Mouse (Mus musculus) spleen, postnatal 36 days (tissue): ENCODE results near the gene Ripor3.
"Not testable (repeated sequence)": the region's sequence is repeated elsewhere in the genome, so short reads cannot be mapped to it uniquely, and the experiment has no call there.

Source experiments
- DNase-seq, 2 experiments: peaks; one replicate each; pipeline ENCODE4 v3.0.0; 2022; ENCODE audit warnings: low spot score in 2 of 2, mixed read lengths in 1 of 2

The Ripor3 gene

GRCm38 (mm10) chr2:168009936-168010668 is at the start of gene Ripor3:
Gene Ripor3 (minus strand): TSS chr2:168010618.
- DNase-seq = peak; percentile 56 to 66

DNA sequence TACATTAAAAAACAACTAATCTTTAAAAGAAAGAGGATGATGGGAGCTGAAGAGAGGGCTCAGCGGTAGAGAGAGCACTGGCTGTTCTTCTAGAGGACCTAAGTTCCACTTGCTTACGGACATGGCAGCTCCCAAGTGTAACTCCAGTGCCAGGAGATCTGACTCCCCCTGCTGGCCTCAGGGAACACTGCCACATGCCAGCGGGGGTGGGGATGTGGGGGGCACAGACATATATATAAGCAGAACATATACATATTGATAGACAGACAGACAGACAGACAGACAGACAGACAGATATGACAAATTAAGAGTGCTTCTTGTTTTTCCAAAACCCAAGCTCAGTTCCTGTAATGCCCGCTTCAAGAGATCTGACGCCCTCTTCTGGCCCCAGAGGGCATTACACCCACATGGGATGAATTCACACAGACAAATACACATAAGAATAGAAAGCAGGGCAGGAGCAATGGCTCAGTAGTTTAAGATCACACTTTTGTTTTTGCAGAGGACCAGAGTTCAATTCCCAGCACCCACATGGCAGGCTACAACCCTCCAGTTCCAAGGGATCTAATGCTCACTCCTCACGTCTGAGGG is 48.9 kb upstream of the Ripor3 start:
- DNase-seq = no peak

DNA sequence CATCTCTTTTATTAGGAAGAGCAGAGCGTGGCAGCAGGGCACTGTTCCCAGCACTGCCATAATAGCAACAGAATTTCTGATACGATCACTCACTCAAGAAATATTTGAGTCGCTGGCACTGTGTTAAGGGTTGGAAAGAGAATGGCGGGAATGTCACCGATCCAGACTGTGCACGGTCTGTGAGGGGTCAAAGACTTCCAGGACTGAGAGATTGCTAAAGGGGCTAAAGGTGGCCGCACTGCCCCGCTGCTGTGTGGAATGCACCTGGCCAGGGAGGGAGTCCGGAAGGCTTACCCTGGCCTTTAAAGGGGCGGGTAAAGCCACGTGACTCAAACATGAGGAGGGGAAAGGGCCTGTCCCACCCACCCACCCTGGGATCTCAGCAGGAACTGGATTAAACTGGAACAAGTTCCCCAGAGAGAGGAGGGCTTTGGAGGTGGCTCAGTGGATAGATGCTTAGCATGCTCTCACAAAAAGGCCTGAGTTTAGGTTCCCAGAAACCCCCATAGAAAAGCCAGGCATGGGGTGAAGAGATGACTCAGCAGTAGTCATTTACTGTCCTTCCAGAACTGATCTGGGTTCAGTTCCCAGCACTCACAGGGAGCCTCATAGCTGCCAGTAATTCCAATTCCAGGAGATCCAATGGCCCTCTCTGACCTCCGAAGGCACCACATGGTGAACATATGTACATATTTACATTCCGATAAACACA is 48.2 kb upstream of the Ripor3 start:
- DNase-seq = no peak

GRCm38 (mm10) chr2:168057876-168058275 is 47.5 kb upstream of the Ripor3 start:
- not testable (repeated sequence) for DNase-seq

- no peak for DNase-seq
These were observed 46.2 kb upstream of the Ripor3 start for GRCm38 (mm10) chr2:168056666-168056933.

DNA sequence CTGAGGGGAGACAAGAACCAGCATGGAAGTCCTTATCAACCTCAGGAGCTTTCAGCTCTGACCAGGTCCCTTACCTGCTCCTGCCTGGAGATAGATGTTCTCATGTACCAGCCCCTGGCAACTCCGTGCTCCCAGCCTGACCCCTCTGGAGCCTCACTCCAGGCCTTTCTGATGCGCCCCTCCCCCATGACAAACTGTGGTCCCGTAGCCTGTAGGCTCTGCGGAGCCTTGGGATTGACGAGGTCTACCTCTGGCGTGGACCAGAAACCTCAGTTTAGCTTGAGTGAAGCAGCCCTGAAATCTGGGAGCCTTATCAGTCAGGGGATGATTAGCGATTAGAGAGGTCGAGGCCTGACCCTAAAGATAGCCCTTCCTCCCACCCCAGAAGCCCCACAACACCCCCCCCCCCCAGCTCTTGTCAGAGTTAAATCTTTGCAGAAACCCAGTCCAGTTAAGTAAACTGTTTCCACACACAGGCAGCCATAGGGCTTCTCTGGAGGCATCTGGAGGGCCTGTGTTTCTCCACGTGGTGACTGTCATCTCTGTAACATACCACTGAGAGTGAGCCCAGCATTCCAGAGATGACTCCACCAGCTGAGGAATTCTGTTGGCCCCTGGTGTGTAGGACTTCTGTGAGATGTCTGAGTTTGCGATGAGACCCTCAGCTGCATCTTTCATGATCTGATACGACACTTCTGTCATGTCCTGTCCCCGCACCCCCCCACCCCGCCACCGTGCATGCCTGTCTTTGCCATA is 45.7 kb upstream of the Ripor3 start:
- no peak for DNase-seq

DNA sequence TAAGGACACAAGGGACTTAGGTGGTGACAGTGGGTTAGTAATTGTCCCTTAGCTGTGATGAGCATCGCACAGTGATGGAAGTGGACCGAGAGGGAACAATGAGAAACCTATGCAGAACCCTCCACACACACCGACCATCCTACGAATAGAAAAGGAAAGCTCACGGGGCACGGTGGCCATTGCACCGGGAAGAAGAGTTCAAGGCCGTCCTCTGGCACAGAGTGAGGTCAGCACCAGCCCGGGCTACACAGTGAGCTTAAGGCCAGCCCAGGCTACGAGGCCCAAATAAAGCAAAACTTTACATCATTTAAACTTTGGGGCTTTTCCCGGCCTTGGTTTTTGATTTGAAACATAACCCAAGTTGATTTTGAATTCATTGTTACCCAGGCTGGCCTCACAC is 43.7 kb upstream of the Ripor3 start:
- no peak for DNase-seq

DNA sequence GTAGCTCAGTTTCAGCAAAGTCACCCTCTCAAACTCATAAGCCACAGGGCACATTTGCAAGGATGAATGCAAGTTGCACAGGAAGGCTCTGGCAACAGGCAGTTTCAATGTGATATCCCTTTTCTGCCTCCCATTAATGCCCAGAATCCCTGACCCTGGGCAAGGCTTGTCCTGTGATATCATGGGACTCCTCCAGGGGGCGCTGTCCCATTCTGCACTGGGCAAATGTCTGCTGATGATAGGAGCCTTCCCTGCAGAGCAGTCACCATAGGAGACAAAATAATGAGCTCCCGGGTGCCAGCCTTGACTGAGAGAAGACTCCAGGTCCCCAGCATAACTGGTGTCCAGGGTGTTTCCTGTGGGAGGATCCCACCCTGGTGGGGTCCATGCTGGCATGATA is 42.3 kb upstream of the Ripor3 start:
- no peak for DNase-seq

DNA sequence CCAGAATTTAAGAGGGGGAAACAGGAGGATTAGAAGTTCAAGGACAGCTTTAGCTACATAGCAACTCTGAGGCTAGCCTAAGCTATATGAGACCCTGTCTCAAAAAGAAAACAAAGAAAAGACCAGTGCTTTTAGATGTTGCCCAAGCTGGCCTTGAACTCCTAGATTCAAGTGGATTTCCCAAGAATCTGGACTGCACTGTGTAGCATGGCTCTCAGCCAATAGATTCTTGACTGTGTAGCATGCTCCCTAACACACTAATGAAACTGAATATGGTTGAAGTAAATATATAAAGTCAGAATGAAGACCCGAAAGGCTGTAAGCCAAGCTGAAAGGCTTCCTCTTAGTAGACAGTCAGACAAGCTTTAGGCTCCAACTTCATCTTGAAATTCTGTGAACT is 41.7 kb upstream of the Ripor3 start:
- DNase-seq = no peak

DNA sequence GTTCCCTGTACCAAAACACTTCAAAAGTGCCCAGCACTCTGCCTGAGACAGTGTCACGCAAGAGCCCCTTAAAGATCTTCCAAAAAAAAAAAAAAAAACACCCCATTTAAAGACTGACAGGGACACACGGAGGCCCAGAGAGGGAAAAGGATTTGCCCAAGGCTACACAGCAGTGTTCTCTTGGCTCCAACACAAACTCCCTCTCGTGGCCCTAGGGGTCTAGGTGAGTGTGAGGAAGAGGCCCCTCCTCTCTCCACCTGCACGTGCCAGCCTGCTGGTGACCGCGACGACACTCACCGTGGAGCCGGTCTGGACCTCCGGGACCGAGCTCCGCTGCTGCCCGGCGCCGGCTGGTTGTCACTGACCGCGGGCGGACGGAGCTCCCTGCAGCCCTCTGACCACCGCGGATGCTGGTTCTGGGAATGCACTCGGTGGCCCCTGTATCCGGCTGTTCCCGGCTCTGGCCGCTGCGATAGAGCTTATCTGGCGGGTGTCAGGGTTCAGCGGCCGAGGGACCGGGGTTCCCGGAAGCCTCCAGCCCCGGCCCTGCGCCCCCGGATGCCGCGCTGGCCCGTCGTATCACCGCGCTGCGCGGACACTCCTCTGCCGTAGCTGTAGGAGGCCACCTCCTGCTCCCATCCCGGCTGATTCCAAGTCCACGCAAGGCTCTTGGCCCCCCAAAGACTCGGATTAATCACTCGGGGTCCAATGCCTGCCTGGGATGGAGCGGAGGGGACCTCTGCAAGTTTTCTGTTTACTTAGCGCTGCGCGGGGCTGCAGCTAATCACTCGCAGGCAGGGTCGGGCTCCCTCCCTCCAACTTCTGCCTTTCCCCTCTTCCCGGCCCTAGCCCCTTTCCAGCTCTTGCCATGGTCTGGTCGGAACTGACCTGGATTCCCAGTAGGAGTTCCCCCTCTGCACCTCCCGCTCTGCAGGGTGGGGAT is 39.9 kb upstream of the Ripor3 start:
- peak in 1 of 2 experiments; percentile 5 for DNase-seq

GRCm38 (mm10) chr2:168049002-168049635 is 38.7 kb upstream of the Ripor3 start:
- DNase-seq = no peak

DNA sequence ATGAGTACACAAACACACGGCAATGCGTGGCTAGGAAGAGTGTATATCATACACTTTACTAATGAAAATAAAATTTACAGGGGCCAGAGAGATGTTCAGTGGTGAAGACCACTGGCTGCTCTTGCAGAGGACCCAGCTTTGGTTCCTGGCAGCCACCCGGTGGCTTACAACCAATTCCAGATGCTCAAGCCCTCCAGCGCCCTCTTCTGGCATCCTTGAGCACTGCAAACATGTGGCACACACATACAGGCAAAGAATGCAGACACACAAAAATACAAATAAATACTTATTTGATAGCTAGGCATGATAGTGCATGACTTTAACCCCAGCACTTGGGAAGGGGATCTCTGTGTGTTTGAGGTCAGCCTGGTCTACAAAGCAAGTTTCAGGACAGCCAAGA is 36.0 kb upstream of the Ripor3 start:
- no peak for DNase-seq

GRCm38 (mm10) chr2:168045771-168046170 is 35.4 kb upstream of the Ripor3 start:
- DNase-seq = no peak

DNA sequence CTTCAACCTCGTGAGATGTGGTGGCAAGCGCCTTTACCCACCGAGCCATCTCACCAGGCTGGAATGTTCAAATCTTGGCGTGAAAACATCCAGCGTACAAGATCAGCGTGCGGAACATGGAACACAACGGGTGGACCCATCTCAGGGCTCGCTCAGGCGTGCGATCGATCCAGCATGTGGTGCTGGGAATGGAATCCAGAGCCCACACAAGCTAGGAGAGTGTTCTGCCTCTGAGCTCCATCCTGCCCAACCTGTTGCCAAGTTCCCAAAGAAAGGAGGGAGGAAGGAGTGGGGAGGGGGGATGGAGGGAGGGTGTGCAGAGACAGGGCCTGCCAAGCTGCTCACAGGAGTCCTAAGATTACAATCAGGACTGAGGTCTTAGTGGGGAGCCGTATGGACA is 34.9 kb upstream of the Ripor3 start:
- no peak for DNase-seq

- DNase-seq = no peak
These were observed 34.4 kb upstream of the Ripor3 start for GRCm38 (mm10) chr2:168044681-168045287.

DNA sequence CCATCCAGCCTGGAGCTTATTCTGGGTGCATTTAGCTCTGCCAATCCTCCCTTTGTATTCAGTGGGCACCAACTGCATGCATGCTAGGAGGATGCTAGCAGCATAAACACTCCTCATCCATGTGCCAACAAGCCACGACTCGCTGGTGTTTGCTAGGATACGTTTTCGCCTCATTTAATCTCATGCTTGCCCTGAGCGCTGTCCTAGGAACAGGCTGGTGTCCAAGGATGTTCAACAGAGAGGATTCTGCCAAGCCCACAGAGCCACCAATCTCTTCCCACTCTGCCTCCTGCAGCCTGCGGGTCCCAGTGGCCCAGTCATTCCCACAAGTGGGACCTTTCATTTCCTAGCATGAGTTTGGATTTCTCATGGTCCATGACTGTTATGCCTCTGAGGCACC is 31.6 kb upstream of the Ripor3 start:
- DNase-seq = no peak

DNA sequence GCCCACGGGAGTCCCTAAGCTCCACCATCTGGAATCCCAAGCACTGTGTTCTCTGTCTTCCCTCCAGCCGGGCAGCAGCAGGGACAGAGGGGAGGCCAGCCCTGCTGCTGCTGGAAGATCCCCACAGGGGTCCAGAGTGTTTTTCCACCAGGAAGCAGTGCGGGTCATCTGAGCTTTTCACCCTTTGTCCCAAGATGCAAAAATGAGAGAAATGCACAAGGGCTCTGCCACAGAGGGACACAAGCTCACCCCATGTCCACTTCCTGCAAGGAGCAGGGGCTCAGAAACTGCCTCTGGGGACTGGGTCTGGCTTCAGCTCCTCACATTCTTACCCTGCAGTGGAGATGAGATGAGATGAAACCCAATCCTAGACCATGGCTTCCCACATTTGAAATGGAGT is 30.3 kb upstream of the Ripor3 start:
- no peak for DNase-seq

DNA sequence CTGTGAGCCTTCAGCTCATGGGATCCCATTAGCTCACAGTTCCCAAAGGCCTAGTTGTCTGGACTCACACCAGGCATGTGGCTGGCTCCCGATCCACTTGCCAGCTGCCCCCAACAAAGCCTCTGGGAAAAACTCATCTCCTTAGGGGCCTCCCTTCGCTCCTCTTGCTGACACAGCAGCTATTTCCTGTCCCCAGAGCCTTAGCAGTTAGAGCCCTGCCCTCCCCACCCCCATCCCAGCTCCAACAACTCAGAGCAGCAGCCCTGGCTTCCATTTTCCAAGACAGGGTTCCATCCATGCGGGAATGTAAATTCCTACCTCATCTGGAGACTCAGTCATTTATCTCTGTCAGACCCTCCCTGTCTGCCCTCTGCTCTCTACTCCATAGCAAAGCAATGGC is 26.6 kb upstream of the Ripor3 start:
- DNase-seq = no peak

GRCm38 (mm10) chr2:168035907-168036306 is 25.5 kb upstream of the Ripor3 start:
- no peak for DNase-seq

GRCm38 (mm10) chr2:168033905-168034304 is 23.5 kb upstream of the Ripor3 start:
- no peak for DNase-seq

- no peak for DNase-seq
These were observed 21.4 kb upstream of the Ripor3 start for GRCm38 (mm10) chr2:168031842-168032241.
